Mouse (Mus musculus): ENCODE results near the gene Zranb1. TPM values are rescaled to one million over a fixed set of nuclear protein-coding genes. Genes with fewer than 3 reads are reported as not detected.

Gene Zranb1
- total RNA-seq, 2 experiments from 2014 or later, result 38.6 to 39.2 TPM

DNA sequence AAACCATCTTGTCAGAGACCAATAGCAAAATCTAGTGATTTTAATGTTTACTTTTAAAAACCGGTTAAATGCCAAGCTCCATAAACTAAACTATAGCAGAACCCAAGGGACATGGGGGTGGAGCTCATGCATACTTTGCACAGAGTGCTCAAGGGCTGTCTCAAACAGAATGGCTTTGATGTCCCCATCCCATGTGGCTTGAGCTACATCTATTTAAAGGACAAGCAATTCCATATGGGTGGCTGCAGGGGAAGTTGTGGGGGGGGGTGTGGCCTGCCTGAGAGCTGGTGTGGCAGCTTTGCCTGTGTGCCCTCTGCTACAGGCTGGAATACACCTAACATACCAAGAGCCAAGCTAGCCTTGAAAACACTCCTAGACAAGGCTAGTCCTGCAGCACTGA is 93.8 kb downstream of the Zranb1 start:
- DNase-seq (ENCODE audit: low spot score in 2 of 2), result no peak
- intact Hi-C loops (cut with DNase I), result no loop called here

DNA sequence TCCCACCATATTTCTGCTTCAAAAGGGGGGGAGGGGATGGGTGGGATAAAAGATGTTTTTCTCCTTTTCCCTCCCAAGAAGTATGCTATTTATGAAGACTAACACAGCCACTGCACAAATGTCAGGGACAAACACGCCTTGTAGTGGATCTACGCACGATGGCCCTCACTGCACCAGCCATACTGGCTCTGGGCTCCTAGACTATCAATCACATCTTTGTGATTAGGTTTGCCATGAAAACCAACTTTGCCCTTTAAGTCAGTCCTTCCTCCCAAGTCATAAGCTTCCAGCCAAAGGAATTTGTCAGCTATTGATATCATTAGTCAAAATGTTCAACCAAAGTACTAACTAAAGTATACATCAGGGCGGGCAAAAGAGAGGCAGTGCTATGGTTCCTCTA is 97.0 kb downstream of the Zranb1 start:
- no peak for DNase-seq (ENCODE audit: low spot score in 2 of 2)
- intact Hi-C loops (cut with DNase I), result no loop called here

DNA sequence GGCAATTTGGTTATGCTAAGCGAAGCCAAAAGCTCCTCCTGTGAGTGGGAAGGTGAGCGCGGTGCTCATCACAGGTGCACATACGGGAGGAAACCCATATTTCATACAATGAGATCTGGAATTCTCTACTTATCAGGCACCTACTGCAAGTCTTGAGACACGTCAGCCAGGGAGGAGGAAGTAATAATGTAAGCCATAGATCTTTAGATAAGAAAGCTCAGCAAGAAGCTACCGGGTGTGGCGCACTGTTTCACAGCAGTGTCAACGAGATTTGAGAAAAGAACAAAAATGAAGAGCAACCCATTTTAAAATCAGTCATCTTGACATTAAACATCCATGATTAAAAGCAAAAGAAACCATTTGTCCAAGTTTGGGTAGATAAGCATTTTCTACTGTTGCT is 98.1 kb downstream of the Zranb1 start:
- no peak for DNase-seq (ENCODE audit: low spot score in 2 of 2)
- intact Hi-C loops (cut with DNase I), result no loop called here

DNA sequence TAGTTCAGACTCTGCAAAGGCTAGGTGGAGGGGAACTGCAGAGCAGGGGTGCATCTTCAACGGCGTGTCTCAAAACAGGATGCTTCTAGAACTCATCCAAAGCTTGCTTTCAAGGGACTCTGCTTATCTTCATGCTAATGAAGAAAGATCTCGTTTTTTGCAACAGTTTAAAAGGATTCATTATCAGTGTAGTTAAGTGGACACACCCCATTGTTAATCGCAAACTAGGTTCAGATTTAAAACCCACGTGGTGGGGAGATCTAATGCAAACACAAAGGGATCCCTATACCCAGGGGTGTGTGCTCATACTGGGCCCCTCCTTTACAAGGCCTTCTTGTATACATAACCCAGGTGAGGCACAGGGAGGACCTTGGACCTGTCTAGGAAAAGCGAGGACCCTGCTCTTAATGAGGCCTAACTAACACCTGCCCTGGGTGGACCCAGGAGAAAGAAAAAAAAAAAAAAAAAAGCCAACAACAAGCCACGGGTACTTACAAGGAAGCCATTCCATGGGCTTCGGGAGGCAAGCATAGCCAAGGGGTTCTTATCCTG is 98.6 kb downstream of the Zranb1 start:
- no peak for DNase-seq (ENCODE audit: low spot score in 2 of 2)
- intact Hi-C loops (cut with DNase I), result loop anchor here (5.0 to 10.0 kb wide), 2 partner anchors 205 to 543 kb away; no protein-coding TSS in a partner anchor

DNA sequence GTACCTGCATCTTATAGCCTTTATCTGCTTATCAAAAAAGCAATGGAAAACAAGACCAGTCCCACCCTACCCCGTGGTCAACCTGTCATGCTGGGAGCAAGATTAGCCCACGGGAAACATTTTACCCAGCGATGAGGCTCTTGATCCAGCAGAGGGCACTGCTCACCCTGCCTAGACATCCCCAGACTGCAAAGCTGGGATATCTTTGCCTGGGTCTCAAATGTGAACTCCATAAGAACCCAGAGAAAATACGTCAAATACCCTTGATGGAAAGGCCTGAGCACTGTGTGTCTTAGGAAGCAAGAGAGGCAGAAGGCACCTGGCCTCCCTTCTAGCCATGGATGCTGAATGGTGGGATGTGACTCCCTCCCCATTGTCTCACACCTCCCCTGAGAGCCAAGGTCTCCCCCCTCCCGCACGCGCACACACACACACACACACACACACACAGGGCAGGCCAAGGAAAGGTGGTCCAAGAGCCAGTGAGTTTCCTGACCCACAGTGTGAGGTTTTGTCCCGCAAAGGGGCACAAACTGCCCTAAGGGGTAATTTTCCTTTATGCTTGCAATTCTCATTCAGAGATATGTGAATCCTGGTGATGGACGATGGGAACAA is 101.8 kb downstream of the Zranb1 start:
- intact Hi-C loops (cut with DNase I), result loop anchor here (2.0 to 10.0 kb wide), 3 partner anchors 202 to 604 kb away; partner anchors contain the start of gene Edrf1
- peak; percentile 63 to 70 for DNase-seq (ENCODE audit: low spot score in 2 of 2)

DNA sequence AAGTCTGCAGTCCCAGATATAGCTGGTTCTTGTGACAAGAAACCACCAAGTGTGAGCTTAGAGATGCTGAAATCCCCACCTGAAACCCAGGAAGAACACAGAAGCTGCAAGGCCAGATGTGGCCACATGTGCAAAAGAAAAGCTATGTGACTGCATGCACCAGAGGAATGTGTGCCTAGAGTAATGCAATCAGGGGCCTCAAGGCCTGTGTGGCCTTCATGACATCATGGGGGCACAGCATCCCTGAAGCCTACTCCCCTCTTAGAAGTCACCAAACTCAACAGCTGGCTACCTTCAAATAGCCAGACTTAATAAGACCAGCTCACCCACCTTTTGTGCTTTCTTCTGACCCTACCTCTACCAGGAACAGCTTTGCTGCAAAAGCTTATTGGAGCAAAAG is 105.0 kb downstream of the Zranb1 start:
- intact Hi-C loops (cut with DNase I), result loop anchor here (5.0 to 10.0 kb wide), 2 partner anchors 199 to 586 kb away; no protein-coding TSS in a partner anchor
- no peak for DNase-seq (ENCODE audit: low spot score in 2 of 2)

Other genes starting within 250 kb of the Zranb1 start
- 10 to 100 TPM; 48.1 to 50.7 TPM for gene Fam53b, start 117.3 kb upstream of the Zranb1 start, total RNA-seq (2021)
- 10 to 100 TPM; 31.0 to 33.4 TPM for gene Eef1akmt2, start 78.5 kb upstream of the Zranb1 start, total RNA-seq (2021)
- gene Abraxas2, start 71.9 kb upstream of the Zranb1 start, total RNA-seq (2021), result 10 to 100 TPM; 27.5 to 29.3 TPM
- gene Fgfr2, start 192.2 kb downstream of the Zranb1 start, total RNA-seq (2021), result 10 to 100 TPM; 37.1 to 42.0 TPM
- 10 to 100 TPM; 23.3 to 24.3 TPM for gene Ctbp2, start 193.2 kb downstream of the Zranb1 start, total RNA-seq (2021)

Data from left cerebral cortex, postnatal 25 days (tissue).